Comparison of ENCODE assay signal across 28 mouse cellular contexts in the genomic region with DNA sequence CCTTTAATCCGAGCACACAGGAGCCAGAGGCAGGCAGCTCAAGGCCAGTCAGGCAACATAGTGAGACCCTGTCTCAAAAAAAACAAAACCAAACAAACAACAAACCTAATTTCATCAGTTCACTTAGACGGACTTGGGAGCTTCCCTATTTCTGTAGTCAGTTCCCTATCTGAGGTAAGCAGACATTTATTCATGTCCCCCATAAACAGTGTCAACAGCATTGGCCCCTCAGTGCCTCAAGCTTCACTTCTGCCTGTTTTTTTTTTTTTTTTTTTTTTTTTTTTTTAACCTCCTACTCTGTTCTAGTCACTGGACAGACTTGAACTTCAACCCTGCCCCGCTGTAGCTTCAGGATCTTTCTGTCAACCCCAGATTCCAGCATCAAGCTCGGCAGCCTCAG. TPM values are rescaled to one million over a fixed set of nuclear protein-coding genes. Genes with fewer than 3 reads are reported as not detected.
DNase-seq lines count a peak whose midpoint lies in the region; ATAC-seq lines count a peak whose summit lies in the region.
"Had no signal": no experiment of that assay in that cellular context is flagged by ENCODE, and none has a peak within 500 bp of the region (broad histone marks: within the 10 kb centered on the region; RNA-seq: fewer than 3 reads in every experiment).

No protein-coding gene starts in this region.

- H3K27me3 ChIP-seq in liver, embryonic 12.5 days (replicated peaks): no peaks in the 10 kb centered on the region
- no peaks in the 10 kb centered on the region for H3K27me3 ChIP-seq in forebrain, embryonic 15.5 days
- H3K27me3 ChIP-seq: forebrain, embryonic 13.5 days; heart, embryonic 12.5 days; hindbrain, embryonic 12.5 days; limb, embryonic 15.5 days; midbrain, embryonic 13.5 days; neural tube, embryonic 12.5 days had no signal

- no peak overlapping the region for H3K4me3 ChIP-seq in liver, embryonic 12.5 days
- no peak overlapping the region for H3K4me3 ChIP-seq in forebrain, embryonic 15.5 days
- H3K4me3 ChIP-seq: forebrain, embryonic 13.5 days; heart, embryonic 12.5 days; hindbrain, embryonic 12.5 days; left cerebral cortex, adult 2 months; limb, embryonic 15.5 days; midbrain, embryonic 13.5 days; neural tube, embryonic 12.5 days had no signal

- DNase-seq in liver: no peak
- peak; percentile 91 for DNase-seq in MEL-GATA-1-ER (ENCODE audit: extremely low read depth, low read depth)
- DNase-seq in adrenal gland, postnatal 10 days: no peak
- DNase-seq: adrenal gland, postnatal 36 days; cerebellum, adult 2 months; cerebellum, postnatal 36 days; gastrocnemius, postnatal 10 days; heart, adult 18-20 months; heart, postnatal 10 days; left cerebral cortex, postnatal 4 days; lung, postnatal 4 days; retina, postnatal 1 day; right cerebral cortex, postnatal 25 days; thymus, adult 18-20 months; thymus, postnatal 4 days had no signal

- ATAC-seq in liver, embryonic 12.5 days: no peak
- peak; percentile 39 to 46; a peak in 2 of 4 replicates for ATAC-seq in hematopoietic stem cell, adult 5-6 weeks (replicated peaks in 1 of 2; ENCODE audit: insufficient read depth in 1 of 2, low FRiP score in 2 of 2, low TSS enrichment in 1 of 2, low read depth in 1 of 2, poor library complexity in 2 of 2, severe bottlenecking in 2 of 2)
- peak; percentile 56 for ATAC-seq in megakaryocyte progenitor cell, adult 5-6 weeks (replicated peaks; ENCODE audit: poor library complexity)
- no peak for ATAC-seq in forebrain, embryonic 15.5 days (replicated peaks)
- ATAC-seq in CD4-positive, CD25-positive, alpha-beta regulatory T cell, adult 4 months: no peak
- ATAC-seq: forebrain, embryonic 13.5 days; intestine, postnatal 0 days; midbrain, embryonic 13.5 days had no signal

- no peak overlapping the region for H3K4me2 ChIP-seq in liver, embryonic 12.5 days
- H3K4me2 ChIP-seq in forebrain, embryonic 15.5 days (replicated peaks): no peak overlapping the region
- H3K4me2 ChIP-seq: forebrain, embryonic 13.5 days; heart, embryonic 12.5 days; hindbrain, embryonic 12.5 days; limb, embryonic 15.5 days; midbrain, embryonic 13.5 days; neural tube, embryonic 12.5 days had no signal

- H3K36me3 ChIP-seq in liver, embryonic 12.5 days: no peaks in the 10 kb centered on the region
- H3K36me3 ChIP-seq in forebrain, embryonic 15.5 days: no peaks in the 10 kb centered on the region
- H3K36me3 ChIP-seq: heart, embryonic 12.5 days; hindbrain, embryonic 12.5 days; limb, embryonic 15.5 days; midbrain, embryonic 13.5 days; neural tube, embryonic 12.5 days had no signal

- no peaks in the 10 kb centered on the region for H3K9me3 ChIP-seq in liver, embryonic 12.5 days (replicated peaks)
- no peaks in the 10 kb centered on the region for H3K9me3 ChIP-seq in forebrain, embryonic 15.5 days
- H3K9me3 ChIP-seq: forebrain, embryonic 13.5 days; heart, embryonic 12.5 days; hindbrain, embryonic 12.5 days; limb, embryonic 15.5 days; midbrain, embryonic 13.5 days; neural tube, embryonic 12.5 days had no signal

- no peak overlapping the region for H3K9ac ChIP-seq in liver, embryonic 12.5 days
- no peak overlapping the region for H3K9ac ChIP-seq in forebrain, embryonic 15.5 days (replicated peaks)
- H3K9ac ChIP-seq: forebrain, embryonic 13.5 days; heart, embryonic 12.5 days; hindbrain, embryonic 12.5 days; limb, embryonic 15.5 days; midbrain, embryonic 13.5 days; neural tube, embryonic 12.5 days had no signal

- H3K4me1 ChIP-seq in liver, embryonic 12.5 days: peaks cover 28% of the 10 kb centered on the region
- peaks cover 4% of the 10 kb centered on the region; the same call in 1 of the 2 replicates for H3K4me1 ChIP-seq in forebrain, embryonic 15.5 days

- WGBS in liver, embryonic 12.5 days (ENCODE audit: insufficient replicate concordance): 50% methylated on average over 4 of the region's 4 CpGs
- WGBS in forebrain, embryonic 15.5 days: 78% methylated on average over 4 of the region's 4 CpGs

- peak overlapping the region; percentile 46 for H3K27ac ChIP-seq in liver, embryonic 12.5 days
- H3K27ac ChIP-seq in forebrain, embryonic 15.5 days (replicated peaks): no peak overlapping the region
- H3K27ac ChIP-seq: forebrain, embryonic 13.5 days; hindbrain, embryonic 12.5 days; left cerebral cortex, adult 2 months; limb, embryonic 15.5 days; midbrain, embryonic 13.5 days; neural tube, embryonic 12.5 days had no signal

RNA-seq across cellular contexts. Expression of a gene that starts 13.5 kb away (rescaled TPM):
- polyA plus RNA-seq in liver, embryonic 12.5 days (2016; fragmentation: Nextera tagmentation; extraction: Ambion mirVana): 38.2 and 39.4 TPM in 2 replicates
- 43.3 and 49.1 TPM in 2 replicates for total RNA-seq in hematopoietic stem cell, adult 5-6 weeks (2017)
- total RNA-seq in megakaryocyte progenitor cell, adult 5-6 weeks (2015): 55.2 and 58.2 TPM in 2 replicates
- 50.3 and 56.8 TPM in 2 replicates for total RNA-seq in megakaryocyte progenitor cell, adult 5-6 weeks (2017)
- polyA plus RNA-seq in forebrain, embryonic 15.5 days (2015; fragmentation: Nextera tagmentation; extraction: Ambion mirVana): 30.5 and 32.6 TPM in 2 replicates
- polyA plus RNA-seq in CD4-positive, CD25-positive, alpha-beta regulatory T cell, adult 4 months (2017; shearing (Covaris generic)): 10 to 100 TPM; 44.5 to 58.9 TPM
- total RNA-seq in adrenal gland, postnatal 10 days (2021): 10 to 100 TPM; 40.5 to 41.8 TPM

RNA-seq across cellular contexts. Expression of a gene that starts 18.1 kb away (rescaled TPM):
- 350 and 362 TPM in 2 replicates for polyA plus RNA-seq in liver, embryonic 12.5 days (2016; fragmentation: Nextera tagmentation; extraction: Ambion mirVana)
- 829 and 1,291 TPM in 2 replicates for total RNA-seq in hematopoietic stem cell, adult 5-6 weeks (2017)
- total RNA-seq in megakaryocyte progenitor cell, adult 5-6 weeks (2015): 1,572 and 1,580 TPM in 2 replicates
- total RNA-seq in megakaryocyte progenitor cell, adult 5-6 weeks (2017): 841 and 996 TPM in 2 replicates
- polyA plus RNA-seq in forebrain, embryonic 15.5 days (2015; fragmentation: Nextera tagmentation; extraction: Ambion mirVana): 302 and 341 TPM in 2 replicates
- polyA plus RNA-seq in CD4-positive, CD25-positive, alpha-beta regulatory T cell, adult 4 months (2017; shearing (Covaris generic)): 1,000 to 10,000 TPM in 1 of 2 experiments, 100 to 1,000 TPM in 1; 954 to 1,576 TPM
- total RNA-seq in adrenal gland, postnatal 10 days (2021): 100 to 1,000 TPM; 633 to 663 TPM

RNA-seq across cellular contexts. Expression of a gene that starts 48.0 kb away (rescaled TPM):
- 115 and 121 TPM in 2 replicates for polyA plus RNA-seq in liver, embryonic 12.5 days (2016; fragmentation: Nextera tagmentation; extraction: Ambion mirVana)
- total RNA-seq in hematopoietic stem cell, adult 5-6 weeks (2017): 24.1 and 63.2 TPM in 2 replicates
- 19.8 and 22.7 TPM in 2 replicates for total RNA-seq in megakaryocyte progenitor cell, adult 5-6 weeks (2015)
- total RNA-seq in megakaryocyte progenitor cell, adult 5-6 weeks (2017): 18.3 and 31.5 TPM in 2 replicates
- 52.1 and 55.3 TPM in 2 replicates for polyA plus RNA-seq in forebrain, embryonic 15.5 days (2015; fragmentation: Nextera tagmentation; extraction: Ambion mirVana)
- 1 to 10 TPM; 9.3 to 9.7 TPM for polyA plus RNA-seq in CD4-positive, CD25-positive, alpha-beta regulatory T cell, adult 4 months (2017; shearing (Covaris generic))
- 10 to 100 TPM; 27.0 to 33.5 TPM for total RNA-seq in adrenal gland, postnatal 10 days (2021)

Comparison
In these comparisons a context has a peak if more than half of its experiments do, and no peak if none do; other contexts are left out.
1. ATAC-seq: peak in hematopoietic stem cell, adult 5-6 weeks (2 of 2) and megakaryocyte progenitor cell, adult 5-6 weeks (single experiment); none in liver, embryonic 12.5 days (single experiment), forebrain, embryonic 15.5 days (single experiment) and CD4-positive, CD25-positive, alpha-beta regulatory T cell, adult 4 months (single experiment).